Mouse (Mus musculus) liver, adult 2 months (tissue): ENCODE results near the gene 4930404N11Rik.

Experiments
- CTCF ChIP-seq: fragments of 200-500 bp; IDR thresholded peaks from 2 replicates; pipeline ENCODE4 v1.5.1; 2011; ENCODE audit warnings: low read depth, low read length, control low read depth
- POLR2A ChIP-seq: fragments of 200-500 bp; IDR thresholded peaks from 2 replicates; pipeline ENCODE4 v1.6.1; 2011; ENCODE audit warnings: low read length, control low read depth; ENCODE audit not compliant: insufficient read depth; ENCODE audit errors: extremely low read depth

DNA sequence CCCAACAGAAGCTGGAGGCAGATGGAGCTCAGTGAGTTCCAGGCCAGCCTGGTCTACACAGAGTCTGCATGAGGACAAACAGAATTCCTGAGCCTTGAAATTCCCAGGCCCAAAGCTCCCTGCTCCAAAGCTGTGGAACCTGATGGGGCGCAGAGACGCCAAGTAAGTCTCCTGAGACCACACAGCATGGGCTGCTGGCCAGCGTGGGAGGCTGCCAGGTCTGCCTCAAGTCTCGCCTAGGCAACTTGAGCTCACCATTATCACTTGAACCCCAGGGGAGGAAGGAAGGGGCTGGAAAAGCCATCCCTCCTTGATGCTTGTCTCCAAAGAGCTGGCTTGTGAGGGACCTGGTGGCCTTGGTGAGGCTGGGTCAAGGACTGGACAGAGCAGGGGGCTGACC lies 35.6 kb downstream of the 4930404N11Rik start:
- no peak for TF ChIP-seq CTCF
- TF ChIP-seq POLR2A = no peak
